Mouse (Mus musculus) embryonic facial prominence, embryonic 12.5 days (tissue): ENCODE data around the gene Ctf1. TPM values are rescaled to one million over a fixed set of nuclear protein-coding genes. Genes with fewer than 3 reads are reported as not detected.

Experiments
- ATAC-seq: fragments of 200-750 bp; cut with Nextera tagmentation; 2 replicates; pipeline ENCODE4 v1.8.0; 2017; ENCODE audit not compliant: insufficient number of reproducible peaks, insufficient read depth, low FRiP score, low TSS enrichment
- H3K27ac ChIP-seq: fragments of 300-500 bp; sonication (generic); 2 replicates; pipeline ENCODE4 v1.5.1; 2016; ENCODE audit warnings: mild to moderate bottlenecking
- H3K27me3 ChIP-seq: fragments of 300-500 bp; sonication (generic); 2 replicates; pipeline ENCODE4 v1.6.1; 2016; ENCODE audit warnings: mild to moderate bottlenecking, moderate library complexity
- H3K36me3 ChIP-seq: fragments of 300-500 bp; sonication (generic); 2 replicates; pipeline ENCODE4 v1.6.1; 2016; ENCODE audit warnings: mild to moderate bottlenecking
- H3K4me1 ChIP-seq: fragments of 300-500 bp; sonication (generic); 2 replicates; pipeline ENCODE4 v1.6.1; 2016
- H3K4me2 ChIP-seq: fragments of 300-500 bp; sonication (generic); replicated peaks from 2 replicates; pipeline ENCODE4 v1.6.1; 2016; ENCODE audit warnings: mild to moderate bottlenecking, moderate library complexity
- H3K4me3 ChIP-seq: fragments of 300-500 bp; sonication (generic); 2 replicates; pipeline ENCODE4 v1.5.1; 2016; ENCODE audit warnings: mild to moderate bottlenecking
- H3K9ac ChIP-seq: fragments of 300-500 bp; sonication (generic); 2 replicates; pipeline ENCODE4 v1.6.1; 2016; ENCODE audit warnings: mild to moderate bottlenecking, moderate library complexity
- H3K9me3 ChIP-seq: fragments of 300-500 bp; sonication (generic); 2 replicates; pipeline ENCODE4 v1.6.1; 2016; ENCODE audit warnings: mild to moderate bottlenecking, moderate library complexity
- WGBS: fragments of 180-500 bp; shearing (Covaris S2); methylation state at CpG from one replicate; pipeline ENCODE4 v1.1.7; 2016; 5-methylcytosine and 5-hydroxymethylcytosine counted together
- polyA plus RNA-seq: library from polyadenylated mRNA; unstranded; fragments of >200 nt; fragmentation: Nextera tagmentation; extraction: Ambion mirVana; gene quantifications from 2 replicates; pipeline ENCODE4 v1.2.1, GENCODE M21; 2016

Ctf1 gene
- 27.7 and 30.5 TPM in 2 replicates for polyA plus RNA-seq

- Histone ChIP-seq H3K4me1 (peaks cover 37% of the 10 kb centered on the region), H3K9ac (peak within 1 kb of the TSS; percentile 37; the same call in 1 of the 2 replicates), H3K36me3 (no peaks in the 10 kb centered on the region), H3K27ac (peak within 1 kb of the TSS; percentile 96), H3K27me3 (0 out of 2 replicates have a peak, but pooled peaks cover 3% of the 10 kb centered on the region), H3K4me2 (peak within 1 kb of the TSS; percentile 50), H3K9me3 (no peaks in the 10 kb centered on the region), H3K4me3 (peak within 1 kb of the TSS; percentile 36)
- WGBS, result under 1% methylated on average over 28 of the region's 28 CpGs
- peak; percentile 62 for ATAC-seq
Measured at GRCm38 (mm10) chr7:127712461-127713385, at the start of gene Ctf1. Gene Ctf1, plus strand, starts transcription at chr7:127712736.

- H3K9me3 ChIP-seq, result no peaks in the 10 kb centered on the region
- peaks cover 41% of the 10 kb centered on the region for H3K36me3 ChIP-seq
- no peak overlapping the region for H3K27ac ChIP-seq
- H3K4me2 ChIP-seq, result no peak overlapping the region
- ATAC-seq, result no peak
- no peak overlapping the region for H3K4me3 ChIP-seq
- H3K4me1 ChIP-seq, result no peaks in the 10 kb centered on the region
- no peak overlapping the region for H3K9ac ChIP-seq
- WGBS, result 84% methylated on average over 6 of the region's 6 CpGs
- no peaks in the 10 kb centered on the region for H3K27me3 ChIP-seq
Measured at GRCm38 (mm10) chr7:127662926-127663325, 49.6 kb upstream of the Ctf1 start.

- no peak overlapping the region for H3K4me3 ChIP-seq
- no peaks in the 10 kb centered on the region for H3K4me1 ChIP-seq
- WGBS, result 91% methylated on average over 6 of the region's 6 CpGs
- no peaks in the 10 kb centered on the region for H3K27me3 ChIP-seq
- no peak overlapping the region for H3K27ac ChIP-seq
- H3K36me3 ChIP-seq, result peaks cover 41% of the 10 kb centered on the region
- no peak overlapping the region for H3K4me2 ChIP-seq
- H3K9ac ChIP-seq, result no peak overlapping the region
- no peak for ATAC-seq
- no peaks in the 10 kb centered on the region for H3K9me3 ChIP-seq
Measured at GRCm38 (mm10) chr7:127666066-127666654, 46.4 kb upstream of the Ctf1 start.

GRCm38 (mm10) chr7:127666679-127667078, 45.9 kb upstream of the Ctf1 start:
- no peaks in the 10 kb centered on the region for H3K9me3 ChIP-seq
- peaks cover 41% of the 10 kb centered on the region for H3K36me3 ChIP-seq
- H3K4me2 ChIP-seq, result no peak overlapping the region
- no peak overlapping the region for H3K9ac ChIP-seq
- 87% methylated on average over 13 of the region's 13 CpGs for WGBS
- no peaks in the 10 kb centered on the region for H3K4me1 ChIP-seq
- no peak overlapping the region for H3K4me3 ChIP-seq
- H3K27ac ChIP-seq, result no peak overlapping the region
- H3K27me3 ChIP-seq, result no peaks in the 10 kb centered on the region
- ATAC-seq, result no peak

- H3K36me3 ChIP-seq, result peaks cover 41% of the 10 kb centered on the region
- H3K27me3 ChIP-seq, result no peaks in the 10 kb centered on the region
- ATAC-seq, result no peak
- H3K9me3 ChIP-seq, result no peaks in the 10 kb centered on the region
- no peak overlapping the region for H3K4me2 ChIP-seq
- WGBS, result 79% methylated on average over 8 of the region's 8 CpGs
- no peak overlapping the region for H3K9ac ChIP-seq
- no peak overlapping the region for H3K4me3 ChIP-seq
- H3K27ac ChIP-seq, result no peak overlapping the region
- H3K4me1 ChIP-seq, result no peaks in the 10 kb centered on the region
Measured at GRCm38 (mm10) chr7:127667171-127667570, 45.4 kb upstream of the Ctf1 start.

GRCm38 (mm10) chr7:127671880-127672774, 40.4 kb upstream of the Ctf1 start:
- Histone ChIP-seq H3K4me1 (no peaks in the 10 kb centered on the region), H3K36me3 (peaks cover 11% of the 10 kb centered on the region; the same call in 1 of the 2 replicates), H3K9ac (no peak overlapping the region), H3K9me3 (no peaks in the 10 kb centered on the region), H3K4me3 (no peak overlapping the region), H3K4me2 (no peak overlapping the region), H3K27ac (no peak overlapping the region), H3K27me3 (no peaks in the 10 kb centered on the region)
- ATAC-seq, result no peak
- 72% methylated on average over 11 of the region's 11 CpGs for WGBS

- no peak overlapping the region for H3K9ac ChIP-seq
- no peaks in the 10 kb centered on the region for H3K9me3 ChIP-seq
- H3K4me2 ChIP-seq, result no peak overlapping the region
- H3K27me3 ChIP-seq, result no peaks in the 10 kb centered on the region
- WGBS, result 78% methylated on average over 4 of the region's 4 CpGs
- no peak overlapping the region for H3K27ac ChIP-seq
- peaks cover 13% of the 10 kb centered on the region; the same call in 1 of the 2 replicates for H3K36me3 ChIP-seq
- H3K4me3 ChIP-seq, result no peak overlapping the region
- ATAC-seq, result no peak
- no peaks in the 10 kb centered on the region for H3K4me1 ChIP-seq
Measured at GRCm38 (mm10) chr7:127672776-127673175, 39.8 kb upstream of the Ctf1 start.

GRCm38 (mm10) chr7:127674977-127675376, 37.6 kb upstream of the Ctf1 start:
- no peak overlapping the region for H3K27ac ChIP-seq
- 0 out of 2 replicates have a peak overlapping the region, but pooled peaks have one; percentile 15 for H3K9ac ChIP-seq
- ATAC-seq, result peak; percentile 58; the same call in 1 of the 2 replicates
- no peaks in the 10 kb centered on the region for H3K4me1 ChIP-seq
- no peak overlapping the region for H3K4me2 ChIP-seq
- WGBS, result 2% methylated on average over 5 of the region's 5 CpGs
- no peaks in the 10 kb centered on the region for H3K9me3 ChIP-seq
- H3K4me3 ChIP-seq, result no peak overlapping the region
- peaks cover 13% of the 10 kb centered on the region; the same call in 1 of the 2 replicates for H3K36me3 ChIP-seq
- H3K27me3 ChIP-seq, result no peaks in the 10 kb centered on the region

- no peaks in the 10 kb centered on the region for H3K9me3 ChIP-seq
- H3K9ac ChIP-seq, result peak overlapping the region; percentile 15; the same call in 1 of the 2 replicates
- WGBS, result 74% methylated on average over 9 of the region's 9 CpGs
- H3K4me2 ChIP-seq, result no peak overlapping the region
- H3K27ac ChIP-seq, result no peak overlapping the region
- peaks cover 13% of the 10 kb centered on the region; the same call in 1 of the 2 replicates for H3K36me3 ChIP-seq
- peak; percentile 59; the same call in 1 of the 2 replicates for ATAC-seq
- no peaks in the 10 kb centered on the region for H3K27me3 ChIP-seq
- H3K4me3 ChIP-seq, result no peak overlapping the region
- no peaks in the 10 kb centered on the region for H3K4me1 ChIP-seq
Measured at GRCm38 (mm10) chr7:127675391-127675811, 37.1 kb upstream of the Ctf1 start.

- 73% methylated on average over 6 of the region's 6 CpGs for WGBS
- Histone ChIP-seq H3K4me1 (no peaks in the 10 kb centered on the region), H3K9ac (no peak overlapping the region), H3K27me3 (no peaks in the 10 kb centered on the region), H3K4me3 (no peak overlapping the region), H3K9me3 (no peaks in the 10 kb centered on the region), H3K4me2 (no peak overlapping the region), H3K36me3 (peaks cover 13% of the 10 kb centered on the region; the same call in 1 of the 2 replicates), H3K27ac (no peak overlapping the region)
- ATAC-seq, result no peak
Measured at GRCm38 (mm10) chr7:127677077-127677476, 35.5 kb upstream of the Ctf1 start.

GRCm38 (mm10) chr7:127677609-127678008, 34.9 kb upstream of the Ctf1 start:
- Histone ChIP-seq H3K9ac (no peak overlapping the region), H3K27ac (no peak overlapping the region), H3K4me3 (no peak overlapping the region), H3K36me3 (peaks cover 13% of the 10 kb centered on the region; the same call in 1 of the 2 replicates), H3K4me2 (no peak overlapping the region), H3K4me1 (no peaks in the 10 kb centered on the region), H3K27me3 (no peaks in the 10 kb centered on the region), H3K9me3 (no peaks in the 10 kb centered on the region)
- ATAC-seq, result no peak
- WGBS, result 87% methylated on average over 4 of the region's 4 CpGs
